Mouse (Mus musculus) olfactory bulb, adult 2 months (tissue): ENCODE measurements around the gene Sult2a3. TPM values are rescaled to one million over a fixed set of nuclear protein-coding genes. Genes with fewer than 3 reads are reported as not detected.
"Not testable (repeated sequence)": the region's sequence is repeated elsewhere in the genome, so short reads cannot be mapped to it uniquely, and the experiment has no call there.

Source experiments
- H3K27ac ChIP-seq: fragments of 200-500 bp; 2 replicates; pipeline ENCODE4 v1.5.1; 2012; ENCODE audit warnings: low read depth, low read length; ENCODE audit not compliant: insufficient read depth
- H3K4me1 ChIP-seq: fragments of 200-500 bp; 2 replicates; pipeline ENCODE4 v1.6.1; 2012; ENCODE audit warnings: low read length; ENCODE audit not compliant: control insufficient read depth, insufficient read depth
- H3K4me3 ChIP-seq: fragments of 200-500 bp; 2 replicates; pipeline ENCODE4 v1.5.1; 2012; ENCODE audit warnings: mild to moderate bottlenecking, low read depth, low read length, moderate library complexity; ENCODE audit not compliant: insufficient read depth
- CTCF ChIP-seq: fragments of 200-500 bp; IDR thresholded peaks from 2 replicates; pipeline ENCODE4 v1.5.1; 2012; ENCODE audit warnings: low read depth, mild to moderate bottlenecking, low read length, moderate library complexity; ENCODE audit not compliant: insufficient read depth
- POLR2A ChIP-seq: fragments of 200-500 bp; IDR thresholded peaks from 2 replicates; pipeline ENCODE4 v1.6.1; 2012; ENCODE audit warnings: mild to moderate bottlenecking, low read depth, low read length, moderate library complexity; ENCODE audit not compliant: insufficient read depth
- WGBS: fragments of 180-500 bp; shearing (Covaris S2); methylation state at CpG from one replicate; pipeline ENCODE4 v1.1.7; 2018; 5-methylcytosine and 5-hydroxymethylcytosine counted together
- polyA plus RNA-seq: library from polyadenylated mRNA; stranded (reverse); fragments of >200 nt; gene quantifications from 2 replicates; pipeline ENCODE4 v1.2.4, GENCODE M21; 2012; ENCODE audit warnings: low replicate concordance; ENCODE audit not compliant: missing spikeins, insufficient read depth, insufficient read length

The Sult2a3 gene
- polyA plus RNA-seq: not detected in 2 replicates

DNA sequence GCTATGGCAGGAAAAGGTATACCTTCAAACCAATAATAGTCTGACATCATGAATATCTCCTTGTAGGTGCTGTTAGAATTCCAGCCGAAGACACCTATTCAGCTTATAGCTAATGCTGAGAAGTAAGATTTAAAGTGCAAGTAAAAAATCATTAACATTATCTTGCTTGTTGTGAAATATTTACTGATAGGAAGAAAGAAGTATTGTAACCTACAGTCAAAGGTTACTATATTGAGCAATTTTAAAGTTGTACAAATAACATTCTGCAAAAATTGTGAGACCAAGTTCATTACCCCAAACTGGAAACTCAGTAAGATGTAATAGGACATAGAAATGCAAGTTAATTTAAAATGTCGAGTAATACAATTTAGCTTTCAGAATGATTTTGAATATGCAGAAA lies at the start of gene Sult2a3:
Gene Sult2a3 (minus strand): TSS at position 101 of the 400 bp plus-strand sequence.
- TF ChIP-seq POLR2A (no peak), CTCF (no peak)
- Histone ChIP-seq H3K27ac (no peak within 1 kb of the TSS), H3K4me3 (no peak within 1 kb of the TSS), H3K4me1 (no peaks in the 10 kb centered on the region)
- 96% methylated on average over 2 of the region's 2 CpGs for WGBS

DNA sequence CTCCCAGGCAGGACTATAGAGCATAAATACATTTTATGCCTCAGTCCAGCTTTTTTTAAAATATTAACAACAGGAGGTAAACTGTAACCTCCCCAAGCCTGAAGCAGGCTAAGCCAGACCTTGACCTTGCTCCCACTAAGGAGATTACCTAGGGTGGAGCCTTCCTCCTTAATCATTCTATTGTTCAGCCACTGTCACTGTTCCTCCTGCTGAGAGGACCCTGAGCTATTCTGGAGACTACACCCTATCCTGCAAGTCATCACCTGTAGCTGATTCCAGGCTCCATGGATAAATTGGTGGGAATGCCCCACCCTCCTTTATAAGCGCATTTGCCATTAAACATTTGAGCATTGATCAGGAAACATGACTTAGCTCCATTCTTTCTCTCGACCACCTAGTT lies 2.4 kb downstream of the Sult2a3 start:
- Histone ChIP-seq H3K27ac (no peak overlapping the region), H3K4me1 (no peaks in the 10 kb centered on the region), H3K4me3 (no peak overlapping the region)
- TF ChIP-seq CTCF (no peak), POLR2A (no peak)
- 82% methylated on average over 2 of the region's 2 CpGs for WGBS

DNA sequence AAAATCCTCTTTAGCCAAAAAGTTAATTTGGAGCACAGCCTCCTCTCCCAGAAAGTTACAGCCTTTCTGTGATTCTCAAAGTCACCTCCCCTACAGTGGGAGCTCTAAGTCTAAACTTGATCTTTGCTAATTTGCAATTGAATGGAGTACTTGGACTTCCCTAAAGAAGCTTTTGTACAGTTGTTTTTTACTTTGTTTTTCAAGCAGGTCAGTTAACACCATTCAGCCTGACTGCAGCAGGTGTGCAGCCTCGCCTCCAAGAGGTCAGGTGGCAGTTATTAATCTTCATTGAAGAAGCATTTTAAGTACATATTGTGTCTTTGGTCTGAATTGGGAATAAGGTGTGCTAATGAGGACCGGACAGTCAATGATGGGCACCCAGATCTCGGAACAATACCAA lies 3.0 kb downstream of the Sult2a3 start:
- H3K4me3 ChIP-seq, H3K4me1 ChIP-seq, H3K27ac ChIP-seq: not testable (repeated sequence)
- 61% methylated on average over 3 of the region's 3 CpGs for WGBS

DNA sequence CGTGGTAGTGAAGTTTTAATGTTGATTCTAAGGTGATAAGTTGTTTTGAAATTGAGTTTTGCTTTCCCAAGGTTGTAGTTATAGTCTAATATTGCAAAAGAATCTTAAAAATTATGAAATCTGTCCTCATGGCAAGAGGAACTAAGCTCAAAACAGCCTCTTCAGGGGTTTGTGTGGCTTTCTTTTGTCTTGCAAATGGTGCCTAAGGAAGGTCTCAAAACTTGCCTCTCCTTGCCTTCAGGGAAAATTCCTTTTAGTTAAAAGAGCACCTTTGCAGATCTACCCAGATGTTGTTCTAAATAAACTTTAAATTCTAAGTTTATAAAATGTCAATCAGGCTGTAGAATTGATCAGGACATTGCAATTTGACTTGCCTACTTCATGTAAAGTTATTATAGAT lies 6.1 kb downstream of the Sult2a3 start:
- Histone ChIP-seq H3K27ac (no peak overlapping the region), H3K4me3 (no peak overlapping the region), H3K4me1 (no peaks in the 10 kb centered on the region)
- WGBS: 37% methylated on average over 1 of the region's 1 CpGs
- TF ChIP-seq CTCF (no peak), POLR2A (no peak)

DNA sequence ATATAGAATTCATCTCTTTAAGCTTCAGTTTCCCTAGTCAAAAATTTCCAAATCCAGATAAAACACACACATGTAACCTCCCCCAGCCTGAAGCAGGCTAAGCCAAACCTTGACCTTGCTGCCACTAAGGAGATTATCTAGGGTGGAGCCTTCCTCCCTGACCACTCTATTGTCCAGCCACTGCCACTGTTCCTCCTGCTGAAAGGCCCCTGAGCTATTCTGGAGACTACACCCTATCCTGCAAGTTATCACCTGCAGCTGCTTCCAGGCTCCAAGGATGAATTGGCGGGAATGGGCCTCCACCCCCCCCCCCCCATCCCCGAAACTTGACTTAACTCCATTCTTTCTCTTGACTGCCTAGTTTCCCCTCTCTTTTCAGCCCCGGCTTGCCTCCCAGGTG lies 8.4 kb downstream of the Sult2a3 start:
- not testable (repeated sequence) for H3K4me3 ChIP-seq, H3K4me1 ChIP-seq, H3K27ac ChIP-seq
- WGBS: 41% methylated on average over 3 of the region's 3 CpGs

DNA sequence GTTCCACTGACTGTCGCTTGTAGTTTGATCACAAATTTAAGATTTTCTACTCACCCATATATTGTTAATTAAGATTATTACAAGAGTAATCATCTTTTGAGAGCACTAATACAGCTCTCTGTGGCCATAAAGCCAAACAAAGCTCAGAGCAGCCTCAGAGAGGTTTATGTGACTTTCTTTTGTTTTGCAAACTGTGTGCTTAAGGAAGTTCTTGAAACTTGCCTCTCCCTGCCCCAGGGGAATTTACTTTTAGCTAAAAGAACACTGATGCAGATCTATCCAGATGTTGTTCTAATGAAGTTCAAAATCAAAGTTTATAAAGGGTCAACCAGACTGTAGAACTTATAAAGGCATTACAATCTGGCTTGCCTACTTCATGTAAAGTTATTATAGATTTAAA lies 75.0 kb downstream of the Sult2a3 start:
- WGBS: 77% methylated on average over 1 of the region's 1 CpGs
- H3K27ac ChIP-seq, H3K4me3 ChIP-seq, H3K4me1 ChIP-seq: not testable (repeated sequence)

DNA sequence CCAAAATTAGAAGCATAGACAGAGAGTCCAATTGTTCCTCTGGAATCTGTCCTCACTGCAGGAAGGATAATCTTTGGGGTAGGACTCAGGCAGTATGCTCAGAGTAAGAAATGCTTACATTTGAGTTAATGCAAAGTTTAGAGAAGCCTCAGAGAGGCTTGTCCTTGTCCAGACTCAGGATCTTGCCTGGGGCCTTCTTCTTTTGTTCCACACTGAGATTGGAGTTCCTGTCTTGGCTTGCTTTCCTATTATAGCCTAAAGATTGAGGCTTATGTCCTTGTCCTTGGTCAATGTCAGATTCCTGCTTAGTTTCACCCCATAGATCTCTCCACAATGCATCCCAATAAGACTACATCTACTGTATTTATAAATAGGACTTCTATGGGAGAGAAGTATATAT lies 92.0 kb downstream of the Sult2a3 start:
- H3K27ac ChIP-seq, H3K4me1 ChIP-seq, H3K4me3 ChIP-seq: not testable (repeated sequence)

Other genes with a start within 250 kb of the Sult2a3 start
- not detected in 2 replicates for gene Sult2a4, start 133.4 kb downstream of the Sult2a3 start, polyA plus RNA-seq
- gene Sult2a6, start 131.8 kb upstream of the Sult2a3 start, polyA plus RNA-seq: not detected in 2 replicates
- gene Obox8, start 210.5 kb upstream of the Sult2a3 start, polyA plus RNA-seq: not detected in 2 replicates